Mouse (Mus musculus): Measurements from ENCODE around the gene Lep. TPM values are rescaled to one million over a fixed set of nuclear protein-coding genes. Genes with fewer than 3 reads are reported as not detected.

Lep gene
- polyA plus RNA-seq, 1 experiment from 2014 or later = not detected

- no peak overlapping the region for H3K27ac ChIP-seq (ENCODE audit: low read depth, low read length)
- no peaks in the 10 kb centered on the region for H3K4me1 ChIP-seq (replicated peaks; ENCODE audit: control insufficient read depth, insufficient read depth, low read length)
- H3K4me3 ChIP-seq (ENCODE audit: low read depth, low read length) = no peak overlapping the region
- no peak for ATAC-seq
- TF ChIP-seq CTCF (IDR thresholded peaks at IDR 0.05; ENCODE audit: low read depth) = no peak
- no peaks in the 10 kb centered on the region for H3K9me3 ChIP-seq (ENCODE audit: control insufficient read depth)
- H3K4me2 ChIP-seq (replicated peaks; ENCODE audit: low read depth) = no peak overlapping the region
- 52% methylated on average over 8 of the region's 8 CpGs for WGBS
- H3K27me3 ChIP-seq (replicated peaks; ENCODE audit: control insufficient read depth, insufficient read depth, low read length) = no peaks in the 10 kb centered on the region
- no peaks in the 10 kb centered on the region for H3K36me3 ChIP-seq (ENCODE audit: control insufficient read depth, insufficient read depth)
- no peak overlapping the region for H3K9ac ChIP-seq (ENCODE audit: low read depth, low read length)
These were observed 6.4 kb downstream of the Lep start for GRCm38 (mm10) chr6:29066389-29066790.

GRCm38 (mm10) chr6:29072258-29072657, 12.2 kb downstream of the Lep start:
- no peak overlapping the region for H3K27ac ChIP-seq (ENCODE audit: low read depth, low read length)
- ATAC-seq = no peak
- H3K9ac ChIP-seq (ENCODE audit: low read depth, low read length) = no peak overlapping the region
- no peak overlapping the region for H3K4me3 ChIP-seq (ENCODE audit: low read depth, low read length)
- no peaks in the 10 kb centered on the region for H3K4me1 ChIP-seq (replicated peaks; ENCODE audit: control insufficient read depth, insufficient read depth, low read length)
- no peaks in the 10 kb centered on the region for H3K9me3 ChIP-seq (ENCODE audit: control insufficient read depth)
- H3K27me3 ChIP-seq (replicated peaks; ENCODE audit: control insufficient read depth, insufficient read depth, low read length) = no peaks in the 10 kb centered on the region
- WGBS = 83% methylated on average over 4 of the region's 4 CpGs
- no peak for TF ChIP-seq CTCF (IDR thresholded peaks at IDR 0.05; ENCODE audit: low read depth)
- H3K36me3 ChIP-seq (ENCODE audit: control insufficient read depth, insufficient read depth) = no peaks in the 10 kb centered on the region
- H3K4me2 ChIP-seq (replicated peaks; ENCODE audit: low read depth) = no peak overlapping the region

- Histone ChIP-seq H3K4me1 (replicated peaks; ENCODE audit: control insufficient read depth, insufficient read depth, low read length) (no peaks in the 10 kb centered on the region), H3K4me3 (ENCODE audit: low read depth, low read length) (no peak overlapping the region), H3K27ac (ENCODE audit: low read depth, low read length) (no peak overlapping the region), H3K27me3 (replicated peaks; ENCODE audit: control insufficient read depth, insufficient read depth, low read length) (no peaks in the 10 kb centered on the region), H3K4me2 (replicated peaks; ENCODE audit: low read depth) (no peak overlapping the region), H3K36me3 (ENCODE audit: control insufficient read depth, insufficient read depth) (no peaks in the 10 kb centered on the region), H3K9ac (ENCODE audit: low read depth, low read length) (no peak overlapping the region), H3K9me3 (ENCODE audit: control insufficient read depth) (no peaks in the 10 kb centered on the region)
- WGBS = 62% methylated on average over 11 of the region's 11 CpGs
- no peak for TF ChIP-seq CTCF (IDR thresholded peaks at IDR 0.05; ENCODE audit: low read depth)
- ATAC-seq = no peak
These were observed 13.6 kb downstream of the Lep start for GRCm38 (mm10) chr6:29073462-29074132.

GRCm38 (mm10) chr6:29074133-29074469, 14.1 kb downstream of the Lep start:
- Histone ChIP-seq H3K9ac (ENCODE audit: low read depth, low read length) (no peak overlapping the region), H3K4me2 (replicated peaks; ENCODE audit: low read depth) (no peak overlapping the region), H3K27me3 (replicated peaks; ENCODE audit: control insufficient read depth, insufficient read depth, low read length) (no peaks in the 10 kb centered on the region), H3K27ac (ENCODE audit: low read depth, low read length) (no peak overlapping the region), H3K36me3 (ENCODE audit: control insufficient read depth, insufficient read depth) (no peaks in the 10 kb centered on the region), H3K4me1 (replicated peaks; ENCODE audit: control insufficient read depth, insufficient read depth, low read length) (no peaks in the 10 kb centered on the region), H3K4me3 (ENCODE audit: low read depth, low read length) (no peak overlapping the region), H3K9me3 (ENCODE audit: control insufficient read depth) (no peaks in the 10 kb centered on the region)
- ATAC-seq = no peak
- TF ChIP-seq CTCF (IDR thresholded peaks at IDR 0.05; ENCODE audit: low read depth) = no peak

GRCm38 (mm10) chr6:29079291-29079690, 19.3 kb downstream of the Lep start:
- H3K4me1 ChIP-seq (replicated peaks; ENCODE audit: control insufficient read depth, insufficient read depth, low read length) = no peaks in the 10 kb centered on the region
- 48% methylated on average over 4 of the region's 4 CpGs for WGBS
- no peak overlapping the region for H3K27ac ChIP-seq (ENCODE audit: low read depth, low read length)
- no peak for TF ChIP-seq CTCF (IDR thresholded peaks at IDR 0.05; ENCODE audit: low read depth)
- no peak for ATAC-seq
- no peaks in the 10 kb centered on the region for H3K27me3 ChIP-seq (replicated peaks; ENCODE audit: control insufficient read depth, insufficient read depth, low read length)
- no peak overlapping the region for H3K4me3 ChIP-seq (ENCODE audit: low read depth, low read length)
- H3K9ac ChIP-seq (ENCODE audit: low read depth, low read length) = no peak overlapping the region
- no peaks in the 10 kb centered on the region for H3K36me3 ChIP-seq (ENCODE audit: control insufficient read depth, insufficient read depth)
- H3K9me3 ChIP-seq (ENCODE audit: control insufficient read depth) = no peaks in the 10 kb centered on the region
- H3K4me2 ChIP-seq (replicated peaks; ENCODE audit: low read depth) = no peak overlapping the region

GRCm38 (mm10) chr6:29081826-29082363, 21.9 kb downstream of the Lep start:
- Histone ChIP-seq H3K4me2 (replicated peaks; ENCODE audit: low read depth) (no peak overlapping the region), H3K9ac (ENCODE audit: low read depth, low read length) (no peak overlapping the region), H3K36me3 (ENCODE audit: control insufficient read depth, insufficient read depth) (no peaks in the 10 kb centered on the region), H3K27me3 (replicated peaks; ENCODE audit: control insufficient read depth, insufficient read depth, low read length) (no peaks in the 10 kb centered on the region), H3K9me3 (ENCODE audit: control insufficient read depth) (no peaks in the 10 kb centered on the region), H3K4me1 (replicated peaks; ENCODE audit: control insufficient read depth, insufficient read depth, low read length) (no peaks in the 10 kb centered on the region), H3K4me3 (ENCODE audit: low read depth, low read length) (no peak overlapping the region), H3K27ac (ENCODE audit: low read depth, low read length) (no peak overlapping the region)
- 75% methylated on average over 10 of the region's 10 CpGs for WGBS
- TF ChIP-seq CTCF (IDR thresholded peaks at IDR 0.05; ENCODE audit: low read depth) = no peak
- no peak for ATAC-seq
